Mouse (Mus musculus) forebrain, embryonic 14.5 days (tissue): ENCODE data around the gene Agpat3. TPM values are rescaled to one million over a fixed set of nuclear protein-coding genes. Genes with fewer than 3 reads are reported as not detected.

Experiments used
- ATAC-seq: fragments of 200-750 bp; cut with Nextera tagmentation; 2 replicates; pipeline ENCODE4 v1.8.0; 2017; ENCODE audit warnings: mild to moderate bottlenecking, moderate library complexity
- DNase-seq: peaks from one replicate; pipeline ENCODE4 v3.0.0-alpha.2; 2015; ENCODE audit warnings: low spot score
- H3K27ac ChIP-seq: fragments of 300-500 bp; sonication (generic); 2 replicates; pipeline ENCODE4 v1.5.1; 2014; ENCODE audit warnings: low read depth, mild to moderate bottlenecking, control low read depth, low read length, moderate library complexity
- H3K27me3 ChIP-seq: fragments of 300-500 bp; sonication (generic); replicated peaks from 2 replicates; pipeline ENCODE4 v1.6.1; 2014; ENCODE audit warnings: low read length, control low read depth, mixed read lengths; ENCODE audit not compliant: control insufficient read depth, insufficient read depth
- H3K36me3 ChIP-seq: fragments of 300-500 bp; sonication (generic); 2 replicates; pipeline ENCODE4 v1.6.1; 2014; ENCODE audit warnings: low read length, control low read depth; ENCODE audit not compliant: control insufficient read depth, insufficient read depth
- H3K4me1 ChIP-seq: fragments of 300-500 bp; sonication (generic); 2 replicates; pipeline ENCODE4 v1.6.1; 2014; ENCODE audit warnings: antibody characterized with exemption, low read length, control low read depth; ENCODE audit not compliant: control insufficient read depth, insufficient read depth
- H3K4me2 ChIP-seq: fragments of 300-500 bp; sonication (generic); 2 replicates; pipeline ENCODE4 v1.6.1; 2014; ENCODE audit warnings: mild to moderate bottlenecking, control low read depth, low read length
- H3K4me3 ChIP-seq: fragments of 300-500 bp; sonication (generic); 2 replicates; pipeline ENCODE4 v1.5.1; 2014; ENCODE audit warnings: low read depth, low read length, control low read depth
- H3K9ac ChIP-seq: fragments of 300-500 bp; sonication (generic); 2 replicates; pipeline ENCODE4 v1.6.1; 2014; ENCODE audit warnings: mild to moderate bottlenecking, low read length, control low read depth, moderate library complexity
- H3K9me3 ChIP-seq: fragments of 300-500 bp; sonication (generic); replicated peaks from 2 replicates; pipeline ENCODE4 v1.6.1; 2016; ENCODE audit warnings: low read length, control low read depth, mixed read lengths; ENCODE audit not compliant: control insufficient read depth
- WGBS: fragments of 180-500 bp; shearing (Covaris S2); extraction: QIAGEN DNeasy Blood & Tissue Kit; methylation state at CpG from one replicate; pipeline ENCODE4 v1.1.7; 2014; 5-methylcytosine and 5-hydroxymethylcytosine counted together
- polyA plus RNA-seq: library from polyadenylated mRNA; unstranded; fragments of >200 nt; fragmentation: Nextera tagmentation; extraction: Ambion mirVana; gene quantifications from 2 replicates; pipeline ENCODE4 v1.2.1, GENCODE M21; 2014

Agpat3 gene
- polyA plus RNA-seq, 1 experiment from 2014 or later = 46.0 TPM

GRCm38 (mm10) chr10:78290730-78291535, 61.4 kb downstream of the Agpat3 start:
- DNase-seq (no peak), ATAC-seq (no peak)
- no peaks in the 10 kb centered on the region for H3K27me3 ChIP-seq
- H3K9ac ChIP-seq = no peak overlapping the region
- H3K4me3 ChIP-seq = no peak overlapping the region
- no peak overlapping the region for H3K27ac ChIP-seq
- H3K36me3 ChIP-seq = peaks cover 20% of the 10 kb centered on the region
- 91% methylated on average over 8 of the region's 8 CpGs for WGBS
- H3K4me2 ChIP-seq = no peak overlapping the region
- no peaks in the 10 kb centered on the region for H3K9me3 ChIP-seq
- H3K4me1 ChIP-seq = no peaks in the 10 kb centered on the region

GRCm38 (mm10) chr10:78288896-78289295, 63.4 kb downstream of the Agpat3 start:
- no peak overlapping the region for H3K27ac ChIP-seq
- no peaks in the 10 kb centered on the region for H3K27me3 ChIP-seq
- 81% methylated on average over 4 of the region's 4 CpGs for WGBS
- no peak overlapping the region for H3K4me2 ChIP-seq
- H3K9ac ChIP-seq = no peak overlapping the region
- H3K9me3 ChIP-seq = no peaks in the 10 kb centered on the region
- H3K4me1 ChIP-seq = no peaks in the 10 kb centered on the region
- DNase-seq (no peak), ATAC-seq (no peak)
- H3K36me3 ChIP-seq = peaks cover 35% of the 10 kb centered on the region
- no peak overlapping the region for H3K4me3 ChIP-seq

GRCm38 (mm10) chr10:78288135-78288534, 64.2 kb downstream of the Agpat3 start:
- Histone ChIP-seq H3K27me3 (no peaks in the 10 kb centered on the region), H3K36me3 (peaks cover 43% of the 10 kb centered on the region), H3K9me3 (no peaks in the 10 kb centered on the region), H3K27ac (no peak overlapping the region), H3K4me1 (no peaks in the 10 kb centered on the region), H3K4me3 (no peak overlapping the region), H3K9ac (no peak overlapping the region), H3K4me2 (no peak overlapping the region)
- WGBS = 89% methylated on average over 5 of the region's 5 CpGs
- DNase-seq = no peak
- no peak for ATAC-seq

- no peak overlapping the region for H3K4me3 ChIP-seq
- WGBS = 95% methylated on average over 22 of the region's 22 CpGs
- peaks cover 48% of the 10 kb centered on the region for H3K36me3 ChIP-seq
- DNase-seq (no peak), ATAC-seq (no peak)
- no peak overlapping the region for H3K27ac ChIP-seq
- no peaks in the 10 kb centered on the region for H3K4me1 ChIP-seq
- no peak overlapping the region for H3K4me2 ChIP-seq
- no peaks in the 10 kb centered on the region for H3K9me3 ChIP-seq
- H3K27me3 ChIP-seq = no peaks in the 10 kb centered on the region
- no peak overlapping the region for H3K9ac ChIP-seq
Measured at GRCm38 (mm10) chr10:78287465-78288132, 64.7 kb downstream of the Agpat3 start.

- no peaks in the 10 kb centered on the region for H3K9me3 ChIP-seq
- H3K27me3 ChIP-seq = no peaks in the 10 kb centered on the region
- H3K4me2 ChIP-seq = no peak overlapping the region
- no peak overlapping the region for H3K27ac ChIP-seq
- ATAC-seq (no peak), DNase-seq (no peak)
- H3K4me1 ChIP-seq = no peaks in the 10 kb centered on the region
- peaks cover 64% of the 10 kb centered on the region for H3K36me3 ChIP-seq
- 84% methylated on average over 4 of the region's 4 CpGs for WGBS
- no peak overlapping the region for H3K9ac ChIP-seq
- no peak overlapping the region for H3K4me3 ChIP-seq
Measured at GRCm38 (mm10) chr10:78285959-78286358, 66.3 kb downstream of the Agpat3 start.

- no peak overlapping the region for H3K9ac ChIP-seq
- DNase-seq (no peak), ATAC-seq (no peak)
- H3K4me1 ChIP-seq = no peaks in the 10 kb centered on the region
- no peak overlapping the region for H3K4me3 ChIP-seq
- no peaks in the 10 kb centered on the region for H3K27me3 ChIP-seq
- H3K36me3 ChIP-seq = peaks cover 69% of the 10 kb centered on the region
- WGBS = 88% methylated on average over 6 of the region's 6 CpGs
- H3K27ac ChIP-seq = no peak overlapping the region
- no peaks in the 10 kb centered on the region for H3K9me3 ChIP-seq
- H3K4me2 ChIP-seq = no peak overlapping the region
Measured at GRCm38 (mm10) chr10:78285409-78285808, 66.9 kb downstream of the Agpat3 start.

GRCm38 (mm10) chr10:78284812-78285211, 67.5 kb downstream of the Agpat3 start:
- Histone ChIP-seq H3K4me3 (no peak overlapping the region), H3K4me1 (no peaks in the 10 kb centered on the region), H3K36me3 (peaks cover 75% of the 10 kb centered on the region), H3K27ac (no peak overlapping the region), H3K4me2 (no peak overlapping the region), H3K27me3 (no peaks in the 10 kb centered on the region), H3K9ac (no peak overlapping the region), H3K9me3 (no peaks in the 10 kb centered on the region)
- DNase-seq (no peak), ATAC-seq (no peak)
- WGBS = 93% methylated on average over 12 of the region's 12 CpGs

- H3K9me3 ChIP-seq = no peaks in the 10 kb centered on the region
- H3K9ac ChIP-seq = no peak overlapping the region
- no peak overlapping the region for H3K27ac ChIP-seq
- ATAC-seq = no peak
- peaks cover 83% of the 10 kb centered on the region for H3K36me3 ChIP-seq
- no peak for DNase-seq
- no peak overlapping the region for H3K4me2 ChIP-seq
- 91% methylated on average over 4 of the region's 4 CpGs for WGBS
- no peaks in the 10 kb centered on the region for H3K27me3 ChIP-seq
- no peaks in the 10 kb centered on the region for H3K4me1 ChIP-seq
- no peak overlapping the region for H3K4me3 ChIP-seq
Measured at GRCm38 (mm10) chr10:78282411-78282810, 69.9 kb downstream of the Agpat3 start.

GRCm38 (mm10) chr10:78280486-78280885, 71.8 kb downstream of the Agpat3 start:
- no peak overlapping the region for H3K4me3 ChIP-seq
- no peak overlapping the region for H3K4me2 ChIP-seq
- H3K9ac ChIP-seq = no peak overlapping the region
- H3K9me3 ChIP-seq = no peaks in the 10 kb centered on the region
- no peaks in the 10 kb centered on the region for H3K27me3 ChIP-seq
- no peak for ATAC-seq
- no peaks in the 10 kb centered on the region for H3K4me1 ChIP-seq
- H3K36me3 ChIP-seq = peaks cover 80% of the 10 kb centered on the region
- DNase-seq = no peak
- H3K27ac ChIP-seq = no peak overlapping the region
- 88% methylated on average over 9 of the region's 9 CpGs for WGBS
